Mouse (Mus musculus) lung, adult 2 months (tissue): ENCODE measurements around the gene Plekhd1. TPM values are rescaled to one million over a fixed set of nuclear protein-coding genes. Genes with fewer than 3 reads are reported as not detected.
A peak's percentile ranks its signal among the peaks of the same experiment; 100 is the strongest.

ENCODE experiments used
- DNase-seq: peaks from one replicate; pipeline ENCODE4 v3.0.0; 2022
- H3K4me1 ChIP-seq: fragments of 200-500 bp; 2 replicates; pipeline ENCODE4 v1.6.1; 2011; ENCODE audit warnings: low read length; ENCODE audit not compliant: control insufficient read depth, insufficient read depth
- H3K4me3 ChIP-seq: fragments of 200-500 bp; replicated peaks from 2 replicates; pipeline ENCODE3; 2011; ENCODE audit warnings: low read depth, mild to moderate bottlenecking, control low read depth, low read length; ENCODE audit errors: extremely low read depth
- CTCF ChIP-seq: fragments of 200-500 bp; IDR thresholded peaks from 2 replicates; pipeline ENCODE4 v1.5.1; 2011; ENCODE audit warnings: mild to moderate bottlenecking, low read length, control low read depth; ENCODE audit not compliant: insufficient read depth
- POLR2A ChIP-seq: fragments of 200-500 bp; IDR thresholded peaks from 2 replicates; pipeline ENCODE4 v1.6.1; 2011; ENCODE audit warnings: low read depth, mild to moderate bottlenecking, control low read depth, low read length, borderline replicate concordance; ENCODE audit errors: extremely low read depth
- WGBS: fragments of 180-500 bp; shearing (Covaris S2); methylation state at CpG from one replicate; pipeline ENCODE4 v1.1.7; 2018; 5-methylcytosine and 5-hydroxymethylcytosine counted together
- polyA plus RNA-seq: library from polyadenylated mRNA; depleted of rRNA; stranded (reverse); fragments of >200 nt; gene quantifications from 2 replicates; pipeline ENCODE4 v1.2.3, GENCODE M21; 2012; rRNA removed

Gene Plekhd1
- 20.3 and 20.5 TPM in 2 replicates for polyA plus RNA-seq

DNA sequence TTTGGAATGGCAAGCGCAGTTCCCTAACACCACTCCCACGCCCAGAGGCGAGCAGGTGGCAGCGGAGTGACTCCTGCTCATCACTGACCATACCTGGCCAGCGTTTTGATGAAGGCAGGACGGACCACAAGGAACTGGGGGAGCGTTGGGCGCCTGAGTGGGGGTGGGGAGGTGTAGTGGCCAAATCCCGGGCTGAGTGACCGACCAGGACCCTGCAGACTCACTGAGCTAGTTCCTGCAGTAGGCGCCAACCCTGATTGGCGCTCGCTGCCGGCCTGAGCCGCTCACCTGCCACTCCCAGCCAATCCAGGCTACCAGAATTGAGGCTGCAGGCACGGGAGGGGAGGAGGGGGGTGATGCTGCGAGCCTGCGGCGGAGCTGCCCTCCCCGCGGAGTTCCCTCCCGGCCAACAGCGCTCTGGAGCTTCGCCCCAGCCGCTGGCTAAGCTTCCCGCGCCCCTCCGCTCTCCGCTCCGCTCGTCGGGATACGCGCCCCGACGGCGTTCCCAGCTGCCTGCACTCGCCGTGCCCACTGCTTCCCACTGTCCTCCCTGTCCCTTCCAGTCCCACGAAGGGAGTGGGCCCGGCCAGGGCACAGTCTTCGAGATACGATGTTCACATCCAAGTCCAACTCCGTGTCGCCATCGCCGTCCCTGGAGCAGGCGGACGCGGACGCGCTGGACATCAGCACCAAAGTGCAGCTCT is at the start of gene Plekhd1:
Plekhd1 (plus strand) TSS at position 323 of the 704 bp plus-strand sequence.
- peak; percentile 65; the same call in 1 of the 2 replicates for TF ChIP-seq POLR2A
- no peak for TF ChIP-seq CTCF
- Histone ChIP-seq H3K4me3 (peak within 1 kb of the TSS; percentile 73), H3K4me1 (peaks cover 3% of the 10 kb centered on the region)
- peak; percentile 80 for DNase-seq
- 4% methylated on average over 51 of the region's 52 CpGs for WGBS

DNA sequence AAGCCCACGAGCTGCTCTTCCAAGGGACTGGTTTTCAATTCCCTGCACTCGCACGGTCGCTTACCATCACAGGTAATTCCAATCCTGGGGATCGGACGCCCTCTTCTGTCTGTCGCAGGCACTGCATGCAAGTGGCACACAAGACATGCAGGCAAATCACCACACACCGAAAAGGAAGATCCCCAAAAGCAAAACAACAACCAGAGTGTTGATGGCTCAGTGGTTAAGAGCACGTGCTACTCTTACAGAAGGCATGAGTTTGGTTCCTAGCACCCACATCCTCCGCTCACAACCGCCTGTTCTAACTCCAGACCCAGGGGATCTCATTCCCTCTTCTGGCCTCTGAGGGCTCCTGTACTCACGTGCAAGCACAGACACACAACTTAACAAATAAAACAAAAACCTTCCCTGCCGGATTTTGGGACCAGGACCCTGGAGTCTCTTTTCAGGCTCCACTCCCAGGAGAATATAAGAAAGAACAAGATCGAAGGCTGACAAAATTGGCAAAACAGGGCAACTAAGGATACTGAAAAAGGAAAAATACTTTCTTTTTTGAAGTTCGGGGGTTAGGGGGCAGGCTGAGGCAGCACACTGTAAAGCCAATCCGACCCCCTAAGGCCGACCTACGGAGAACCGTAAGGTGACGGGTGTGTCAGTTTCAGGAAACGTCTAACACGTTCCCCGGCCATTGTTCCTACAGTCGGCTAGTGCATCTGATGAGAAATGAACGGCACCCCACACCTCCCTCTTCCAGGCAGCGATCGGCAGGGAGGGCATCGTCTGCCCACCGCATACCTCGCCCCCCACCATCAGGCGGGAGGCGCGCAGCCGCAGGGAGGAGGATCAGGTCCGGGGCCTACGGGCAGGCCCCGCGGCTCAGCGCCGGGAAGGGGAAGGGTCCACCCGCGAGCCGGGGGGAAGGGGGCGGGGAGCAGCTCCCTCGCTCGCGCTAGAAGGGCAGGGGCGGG is 49.4 kb upstream of the Plekhd1 start:
- peak overlapping the region; percentile 93 for H3K4me3 ChIP-seq
- 2% methylated on average over 47 of the region's 48 CpGs for WGBS
- H3K4me1 ChIP-seq = peaks cover 13% of the 10 kb centered on the region; the same call in 1 of the 2 replicates
- DNase-seq = peak; percentile 55
- TF ChIP-seq POLR2A = no peak
- peak; percentile 69; the same call in 1 of the 2 replicates for TF ChIP-seq CTCF

GRCm38 (mm10) chr12:80643693-80644505 is 48.5 kb upstream of the Plekhd1 start, which contains the start of the genes Slc39a9 and Erh:
Gene Slc39a9 (plus strand): TSS chr12:80643883.
Gene Erh (minus strand): TSS chr12:80644341.
- Histone ChIP-seq H3K4me1 (peaks cover 14% of the 10 kb centered on the region; the same call in 1 of the 2 replicates), H3K4me3 (peak within 1 kb of the TSS; percentile 93)
- TF ChIP-seq CTCF (no peak), POLR2A (peak; percentile 75; the same call in 1 of the 2 replicates)
- peak; percentile 94 for DNase-seq
- WGBS = under 1% methylated on average over 50 of the region's 50 CpGs

DNA sequence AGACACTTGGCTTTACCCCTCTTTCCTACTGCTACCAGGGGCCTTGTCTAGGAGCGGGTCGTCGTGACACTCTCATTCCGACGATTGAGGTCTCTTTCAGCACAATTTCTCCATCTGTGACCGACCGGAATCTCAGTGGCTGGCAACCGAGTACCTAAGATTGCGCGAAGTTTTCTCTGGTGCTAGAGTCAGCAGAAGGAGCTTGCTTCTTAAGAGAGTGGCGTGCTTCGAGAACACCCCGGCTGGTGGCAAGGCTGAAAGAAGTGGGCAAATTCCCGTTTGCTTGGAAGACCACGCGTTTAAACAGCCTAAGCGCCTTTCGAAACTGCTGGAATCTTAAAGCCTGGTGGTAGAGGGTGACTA is 47.9 kb upstream of the Plekhd1 start:
- Histone ChIP-seq H3K4me3 (peak overlapping the region; percentile 93), H3K4me1 (peaks cover 16% of the 10 kb centered on the region; the same call in 1 of the 2 replicates)
- 2% methylated on average over 18 of the region's 18 CpGs for WGBS
- DNase-seq = no peak
- TF ChIP-seq CTCF (no peak), POLR2A (no peak)

- DNase-seq = no peak
- Histone ChIP-seq H3K4me1 (peaks cover 18% of the 10 kb centered on the region), H3K4me3 (no peak overlapping the region)
- WGBS = 61% methylated on average over 3 of the region's 3 CpGs
- TF ChIP-seq POLR2A (no peak), CTCF (no peak)
Measured at GRCm38 (mm10) chr12:80646377-80646776, 46.0 kb upstream of the Plekhd1 start.

- H3K4me3 ChIP-seq = no peak overlapping the region
- DNase-seq = peak; percentile 66
- 57% methylated on average over 7 of the region's 7 CpGs for WGBS
- TF ChIP-seq POLR2A (peak; percentile 16; the same call in 1 of the 2 replicates), CTCF (no peak)
- peaks cover 5% of the 10 kb centered on the region for H3K4me1 ChIP-seq
Measured at GRCm38 (mm10) chr12:80653951-80654658, 38.3 kb upstream of the Plekhd1 start.

- WGBS = 60% methylated on average over 3 of the region's 3 CpGs
- peaks cover 5% of the 10 kb centered on the region for H3K4me1 ChIP-seq
- no peak for TF ChIP-seq POLR2A
- TF ChIP-seq CTCF = no peak
- H3K4me3 ChIP-seq = no peak overlapping the region
- DNase-seq = no peak
Measured at GRCm38 (mm10) chr12:80654659-80655025, 37.7 kb upstream of the Plekhd1 start.

DNA sequence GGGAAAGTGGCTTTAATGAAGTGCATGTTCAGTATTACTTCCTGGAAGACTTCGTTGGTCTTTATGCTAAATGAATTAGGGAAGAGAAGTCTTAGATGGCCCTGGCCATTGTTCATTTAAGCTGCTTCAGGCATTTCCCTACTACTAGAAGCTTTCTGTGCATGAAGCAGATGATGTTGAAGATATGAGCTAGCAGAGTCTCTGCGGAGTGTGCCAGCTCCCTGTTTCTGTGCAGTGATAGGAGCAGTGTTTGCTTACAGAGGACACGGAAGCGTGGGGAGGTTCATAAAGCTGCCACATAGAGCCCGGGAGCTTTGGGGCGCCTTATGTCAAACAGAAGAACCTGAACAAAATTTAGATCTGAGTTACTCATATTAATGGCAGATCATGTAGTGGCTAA is 33.7 kb upstream of the Plekhd1 start:
- 56% methylated on average over 6 of the region's 6 CpGs for WGBS
- no peak overlapping the region for H3K4me3 ChIP-seq
- H3K4me1 ChIP-seq = peaks cover 2% of the 10 kb centered on the region
- TF ChIP-seq CTCF (no peak), POLR2A (no peak)
- DNase-seq = no peak
